Mouse (Mus musculus): Measurements from ENCODE around the gene Tbxa2r. TPM values are rescaled to one million over a fixed set of nuclear protein-coding genes. Genes with fewer than 3 reads are reported as not detected.

Gene Tbxa2r
- polyA plus RNA-seq, 1 experiment: 68.1 TPM

GRCm38 (mm10) chr10:81367207-81367495, 38.6 kb downstream of the Tbxa2r start:
- WGBS: 95% methylated on average over 6 of the region's 6 CpGs
- no peak for TF ChIP-seq POLR2A (IDR thresholded peaks at IDR 0.05; ENCODE audit: low read depth, low read length)
- no peak for TF ChIP-seq CTCF (IDR thresholded peaks at IDR 0.05; ENCODE audit: extremely low read depth, insufficient read depth, insufficient read length, insufficient replicate concordance)
- no peak for DNase-seq (ENCODE audit: low read depth in 1 of 2, low spot score in 2 of 2)
- no peaks in the 10 kb centered on the region; the same call in none of the 2 replicates for H3K4me1 ChIP-seq (ENCODE audit: control insufficient read depth, insufficient read depth, insufficient read length)
- no peak overlapping the region for H3K4me3 ChIP-seq (ENCODE audit: extremely low read depth, insufficient read depth, insufficient read length)
- peaks cover 41% of the 10 kb centered on the region for H3K36me3 ChIP-seq (ENCODE audit: control insufficient read depth, insufficient read depth, low read length)
- no peak overlapping the region for H3K27ac ChIP-seq (ENCODE audit: insufficient read depth, low read length)
- no peaks in the 10 kb centered on the region for H3K27me3 ChIP-seq (ENCODE audit: control insufficient read depth, insufficient read depth, low read length)

- Histone ChIP-seq H3K36me3 (ENCODE audit: control insufficient read depth, insufficient read depth, low read length) (peaks cover 7% of the 10 kb centered on the region), H3K4me3 (ENCODE audit: extremely low read depth, insufficient read depth, insufficient read length) (no peak overlapping the region), H3K4me1 (ENCODE audit: control insufficient read depth, insufficient read depth, insufficient read length) (peaks cover 16% of the 10 kb centered on the region; the same call in 1 of the 2 replicates), H3K27ac (ENCODE audit: insufficient read depth, low read length) (no peak overlapping the region), H3K27me3 (ENCODE audit: control insufficient read depth, insufficient read depth, low read length) (no peaks in the 10 kb centered on the region)
- no peak for DNase-seq (ENCODE audit: low read depth in 1 of 2, low spot score in 2 of 2)
- WGBS: 97% methylated on average over 10 of the region's 10 CpGs
- TF ChIP-seq POLR2A (IDR thresholded peaks at IDR 0.05; ENCODE audit: low read depth, low read length): no peak
- TF ChIP-seq CTCF (IDR thresholded peaks at IDR 0.05; ENCODE audit: extremely low read depth, insufficient read depth, insufficient read length, insufficient replicate concordance): no peak
Observed at GRCm38 (mm10) chr10:81375322-81375721, 46.8 kb downstream of the Tbxa2r start.

GRCm38 (mm10) chr10:81376561-81377361, 48.2 kb downstream of the Tbxa2r start:
- no peaks in the 10 kb centered on the region for H3K36me3 ChIP-seq (ENCODE audit: control insufficient read depth, insufficient read depth, low read length)
- peaks cover 16% of the 10 kb centered on the region; the same call in 1 of the 2 replicates for H3K4me1 ChIP-seq (ENCODE audit: control insufficient read depth, insufficient read depth, insufficient read length)
- DNase-seq (ENCODE audit: low read depth in 1 of 2, low spot score in 2 of 2): no peak
- WGBS: 54% methylated on average over 6 of the region's 6 CpGs
- no peak for TF ChIP-seq POLR2A (IDR thresholded peaks at IDR 0.05; ENCODE audit: low read depth, low read length)
- no peak for TF ChIP-seq CTCF (IDR thresholded peaks at IDR 0.05; ENCODE audit: extremely low read depth, insufficient read depth, insufficient read length, insufficient replicate concordance)
- peak overlapping the region; percentile 85; the same call in 1 of the 2 replicates for H3K4me3 ChIP-seq (ENCODE audit: extremely low read depth, insufficient read depth, insufficient read length)
- no peaks in the 10 kb centered on the region for H3K27me3 ChIP-seq (ENCODE audit: control insufficient read depth, insufficient read depth, low read length)
- H3K27ac ChIP-seq (ENCODE audit: insufficient read depth, low read length): peak overlapping the region; percentile 0; the same call in 1 of the 2 replicates

- H3K27me3 ChIP-seq (ENCODE audit: control insufficient read depth, insufficient read depth, low read length): no peaks in the 10 kb centered on the region
- 15% methylated on average over 2 of the region's 2 CpGs for WGBS
- no peak for TF ChIP-seq POLR2A (IDR thresholded peaks at IDR 0.05; ENCODE audit: low read depth, low read length)
- no peak for TF ChIP-seq CTCF (IDR thresholded peaks at IDR 0.05; ENCODE audit: extremely low read depth, insufficient read depth, insufficient read length, insufficient replicate concordance)
- H3K27ac ChIP-seq (ENCODE audit: insufficient read depth, low read length): no peak overlapping the region
- H3K4me1 ChIP-seq (ENCODE audit: control insufficient read depth, insufficient read depth, insufficient read length): peaks cover 16% of the 10 kb centered on the region; the same call in 1 of the 2 replicates
- no peak for DNase-seq (ENCODE audit: low read depth in 1 of 2, low spot score in 2 of 2)
- no peaks in the 10 kb centered on the region for H3K36me3 ChIP-seq (ENCODE audit: control insufficient read depth, insufficient read depth, low read length)
- peak overlapping the region; percentile 85 for H3K4me3 ChIP-seq (ENCODE audit: extremely low read depth, insufficient read depth, insufficient read length)
Observed at GRCm38 (mm10) chr10:81377362-81377664, 48.8 kb downstream of the Tbxa2r start.

GRCm38 (mm10) chr10:81377793-81378552, 49.4 kb downstream of the Tbxa2r start, which contains the start of gene Fzr1:
Gene Fzr1, minus strand, starts transcription at chr10:81378516.
- TF ChIP-seq CTCF (IDR thresholded peaks at IDR 0.05; ENCODE audit: extremely low read depth, insufficient read depth, insufficient read length, insufficient replicate concordance): no peak
- peak; percentile 39 for TF ChIP-seq POLR2A (IDR thresholded peaks at IDR 0.05; ENCODE audit: low read depth, low read length)
- no peaks in the 10 kb centered on the region for H3K27me3 ChIP-seq (ENCODE audit: control insufficient read depth, insufficient read depth, low read length)
- H3K27ac ChIP-seq (ENCODE audit: insufficient read depth, low read length): peak within 1 kb of the TSS; percentile 83
- H3K4me1 ChIP-seq (ENCODE audit: control insufficient read depth, insufficient read depth, insufficient read length): peaks cover 16% of the 10 kb centered on the region; the same call in 1 of the 2 replicates
- DNase-seq (ENCODE audit: low read depth in 1 of 2, low spot score in 2 of 2): no peak
- H3K4me3 ChIP-seq (ENCODE audit: extremely low read depth, insufficient read depth, insufficient read length): peak within 1 kb of the TSS; percentile 85
- H3K36me3 ChIP-seq (ENCODE audit: control insufficient read depth, insufficient read depth, low read length): no peaks in the 10 kb centered on the region
- 2% methylated on average over 54 of the region's 59 CpGs for WGBS

- H3K27ac ChIP-seq (ENCODE audit: insufficient read depth, low read length): peak overlapping the region; percentile 74
Observed at GRCm38 (mm10) chr10:81378553-81379182, 50.1 kb downstream of the Tbxa2r start.

More at GRCm38 (mm10) chr10:81378553-81379182, 50.1 kb downstream of the Tbxa2r start:
- TF ChIP-seq CTCF (IDR thresholded peaks at IDR 0.05; ENCODE audit: extremely low read depth, insufficient read depth, insufficient read length, insufficient replicate concordance) (no peak), POLR2A (IDR thresholded peaks at IDR 0.05; ENCODE audit: low read depth, low read length) (peak; percentile 35)
- Histone ChIP-seq H3K4me3 (ENCODE audit: extremely low read depth, insufficient read depth, insufficient read length) (peak overlapping the region; percentile 85), H3K27me3 (ENCODE audit: control insufficient read depth, insufficient read depth, low read length) (no peaks in the 10 kb centered on the region), H3K4me1 (ENCODE audit: control insufficient read depth, insufficient read depth, insufficient read length) (peaks cover 16% of the 10 kb centered on the region; the same call in 1 of the 2 replicates), H3K36me3 (ENCODE audit: control insufficient read depth, insufficient read depth, low read length) (no peaks in the 10 kb centered on the region)
- under 1% methylated on average over 46 of the region's 46 CpGs for WGBS
- peak; percentile 99 to 100 for DNase-seq (ENCODE audit: low read depth in 1 of 2, low spot score in 2 of 2)

Measured in spleen, adult 2 months (tissue).